Mouse (Mus musculus) lung, embryonic 15.5 days (tissue): Measurements from ENCODE around the gene Cask. TPM values are rescaled to one million over a fixed set of nuclear protein-coding genes. Genes with fewer than 3 reads are reported as not detected.

Source experiments
- ATAC-seq: fragments of 200-750 bp; cut with Nextera tagmentation; 2 replicates; pipeline ENCODE4 v1.8.0; 2017; ENCODE audit warnings: moderate number of reproducible peaks, borderline replicate concordance; ENCODE audit not compliant: low FRiP score, low TSS enrichment; ENCODE audit errors: extremely low read depth
- H3K27ac ChIP-seq: fragments of 300-500 bp; sonication (generic); 2 replicates; pipeline ENCODE4 v1.5.1; 2015; ENCODE audit warnings: moderate library complexity, mild to moderate bottlenecking, inconsistent platforms
- H3K27me3 ChIP-seq: fragments of 300-500 bp; sonication (generic); 2 replicates; pipeline ENCODE4 v1.6.1; 2015; ENCODE audit warnings: inconsistent platforms
- H3K36me3 ChIP-seq: fragments of 300-500 bp; sonication (generic); 2 replicates; pipeline ENCODE4 v1.6.1; 2015; ENCODE audit warnings: inconsistent platforms
- H3K4me1 ChIP-seq: fragments of 300-500 bp; sonication (generic); 2 replicates; pipeline ENCODE4 v1.6.1; 2015; ENCODE audit warnings: inconsistent platforms
- H3K4me2 ChIP-seq: fragments of 300-500 bp; sonication (generic); 2 replicates; pipeline ENCODE4 v1.6.1; 2015; ENCODE audit warnings: inconsistent platforms, mild to moderate bottlenecking, moderate library complexity
- H3K4me3 ChIP-seq: fragments of 300-500 bp; sonication (generic); 2 replicates; pipeline ENCODE4 v1.5.1; 2015; ENCODE audit warnings: mild to moderate bottlenecking, inconsistent platforms
- H3K9ac ChIP-seq: fragments of 300-500 bp; sonication (generic); 2 replicates; pipeline ENCODE4 v1.6.1; 2015; ENCODE audit warnings: inconsistent platforms
- H3K9me3 ChIP-seq: fragments of 300-500 bp; sonication (generic); 2 replicates; pipeline ENCODE4 v1.6.1; 2016; ENCODE audit warnings: inconsistent platforms
- WGBS: fragments of 180-500 bp; shearing (Covaris S2); methylation state at CpG from one replicate; pipeline ENCODE4 v1.1.7; 2015; 5-methylcytosine and 5-hydroxymethylcytosine counted together
- polyA plus RNA-seq: library from polyadenylated mRNA; unstranded; fragments of >200 nt; fragmentation: Nextera tagmentation; extraction: Ambion mirVana; gene quantifications from 2 replicates; pipeline ENCODE4 v1.2.1, GENCODE M21; 2015

Gene Cask
- 11.6 and 11.9 TPM in 2 replicates for polyA plus RNA-seq

GRCm38 (mm10) chrX:13851285-13851684 lies at the start of gene Cask:
Gene Cask, minus strand, starts transcription at chrX:13851367.
- Histone ChIP-seq H3K4me2 (no peak within 1 kb of the TSS), H3K36me3 (no peaks in the 10 kb centered on the region), H3K4me1 (no peaks in the 10 kb centered on the region), H3K9me3 (no peaks in the 10 kb centered on the region), H3K27ac (no peak within 1 kb of the TSS), H3K27me3 (no peaks in the 10 kb centered on the region), H3K4me3 (no peak within 1 kb of the TSS), H3K9ac (no peak within 1 kb of the TSS)
- ATAC-seq = no peak
- 18% methylated on average over 4 of the region's 4 CpGs for WGBS

DNA sequence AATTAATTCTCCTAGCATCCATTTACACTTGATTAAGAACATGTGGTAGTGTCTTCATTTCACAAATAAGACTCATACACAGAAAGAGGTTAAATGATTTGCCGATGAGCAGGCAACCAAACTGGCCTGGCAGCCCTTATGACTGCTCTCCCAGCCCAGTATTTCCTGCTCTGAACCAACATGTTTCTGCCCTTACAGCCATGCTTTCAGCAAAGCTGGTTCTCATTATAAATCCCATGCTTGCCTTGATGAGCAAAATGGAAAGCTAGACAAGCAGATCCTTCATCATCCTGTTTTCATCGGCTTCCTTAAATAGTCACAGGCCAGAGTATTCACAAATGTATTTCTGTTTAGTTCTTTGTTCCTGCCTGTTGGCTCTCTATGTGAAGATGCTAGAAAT lies 38.8 kb upstream of the Cask start:
- Histone ChIP-seq H3K4me2 (no peak overlapping the region), H3K27me3 (no peaks in the 10 kb centered on the region), H3K9ac (no peak overlapping the region), H3K4me1 (no peaks in the 10 kb centered on the region), H3K36me3 (no peaks in the 10 kb centered on the region), H3K4me3 (no peak overlapping the region), H3K9me3 (no peaks in the 10 kb centered on the region), H3K27ac (no peak overlapping the region)
- no peak for ATAC-seq
- 83% methylated on average over 2 of the region's 2 CpGs for WGBS

- no peak for ATAC-seq
- Histone ChIP-seq H3K27me3 (no peaks in the 10 kb centered on the region), H3K9ac (no peak overlapping the region), H3K4me1 (no peaks in the 10 kb centered on the region), H3K9me3 (no peaks in the 10 kb centered on the region), H3K4me2 (no peak overlapping the region), H3K4me3 (no peak overlapping the region), H3K36me3 (no peaks in the 10 kb centered on the region), H3K27ac (no peak overlapping the region)
- WGBS = 61% methylated on average over 1 of the region's 1 CpGs
Observed at GRCm38 (mm10) chrX:13884348-13884747, 33.2 kb upstream of the Cask start.

DNA sequence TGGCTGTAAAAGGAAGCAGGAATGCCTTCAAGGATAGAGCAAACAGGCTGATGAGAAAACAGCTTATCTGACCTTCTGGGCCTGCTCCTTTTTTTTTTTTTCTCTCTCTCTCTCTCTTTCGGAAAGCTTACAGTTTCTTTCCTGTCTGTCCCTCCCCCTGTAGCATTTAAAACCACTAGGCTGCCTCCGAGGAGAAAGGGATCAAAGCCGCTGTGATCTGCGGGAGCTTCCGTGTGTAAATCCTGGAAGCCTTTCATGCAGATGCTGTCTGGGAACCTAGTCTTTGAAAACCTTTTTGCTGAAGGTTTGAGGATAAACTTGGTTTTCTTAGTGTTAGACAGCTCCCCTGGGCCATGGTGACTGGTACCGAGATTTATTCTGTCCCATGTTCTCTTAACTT lies 30.8 kb upstream of the Cask start:
- H3K4me2 ChIP-seq = no peak overlapping the region
- no peak overlapping the region for H3K27ac ChIP-seq
- no peak overlapping the region for H3K9ac ChIP-seq
- no peaks in the 10 kb centered on the region for H3K36me3 ChIP-seq
- H3K9me3 ChIP-seq = no peaks in the 10 kb centered on the region
- no peaks in the 10 kb centered on the region for H3K27me3 ChIP-seq
- WGBS = 19% methylated on average over 6 of the region's 6 CpGs
- H3K4me3 ChIP-seq = no peak overlapping the region
- H3K4me1 ChIP-seq = no peaks in the 10 kb centered on the region
- no peak for ATAC-seq

DNA sequence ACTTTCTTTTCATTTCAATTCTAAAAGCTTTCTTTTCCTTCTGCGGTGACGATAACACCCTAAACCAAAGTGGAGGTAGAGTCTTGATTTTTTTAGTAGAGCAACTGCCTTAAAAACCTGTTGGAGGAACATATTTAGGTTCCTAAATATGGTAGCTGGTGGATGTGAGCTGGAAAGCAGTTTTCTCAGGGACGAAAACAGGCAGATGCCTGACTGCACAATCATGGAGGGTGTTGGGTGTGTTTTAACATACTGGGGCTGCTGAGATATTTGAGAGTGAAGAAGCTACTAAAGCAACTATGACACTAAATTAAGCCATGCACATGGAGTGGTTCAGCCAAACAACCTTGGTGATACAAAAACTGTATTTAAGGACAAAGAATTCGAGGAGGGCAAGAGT lies 9.0 kb upstream of the Cask start:
- no peak overlapping the region for H3K4me2 ChIP-seq
- no peaks in the 10 kb centered on the region for H3K9me3 ChIP-seq
- no peaks in the 10 kb centered on the region for H3K27me3 ChIP-seq
- H3K4me3 ChIP-seq = no peak overlapping the region
- no peak overlapping the region for H3K9ac ChIP-seq
- no peaks in the 10 kb centered on the region for H3K36me3 ChIP-seq
- H3K4me1 ChIP-seq = no peaks in the 10 kb centered on the region
- no peak overlapping the region for H3K27ac ChIP-seq
- no peak for ATAC-seq
- 76% methylated on average over 4 of the region's 4 CpGs for WGBS

DNA sequence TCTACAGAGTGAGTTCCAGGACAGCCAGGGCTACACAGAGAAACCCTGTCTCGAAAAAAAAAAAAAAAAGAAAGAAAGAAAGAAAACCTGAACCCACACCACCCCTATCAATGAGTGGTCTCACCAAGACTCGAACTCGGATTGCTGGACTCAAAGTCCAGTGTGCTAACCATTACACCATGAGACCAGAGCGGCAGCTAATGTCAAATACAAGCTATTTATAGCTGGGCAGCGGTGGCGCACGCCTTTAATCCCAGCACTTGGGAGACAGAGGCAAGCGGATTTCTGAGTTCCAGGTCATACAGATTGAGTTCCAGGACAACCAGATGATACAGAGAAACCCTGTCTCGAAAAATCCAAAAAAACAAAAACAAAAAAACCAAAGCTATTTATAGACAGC lies 7.9 kb upstream of the Cask start:
- H3K27ac ChIP-seq = no peak overlapping the region
- no peak for ATAC-seq
- no peak overlapping the region for H3K4me2 ChIP-seq
- no peaks in the 10 kb centered on the region for H3K27me3 ChIP-seq
- H3K36me3 ChIP-seq = no peaks in the 10 kb centered on the region
- no peak overlapping the region for H3K4me3 ChIP-seq
- WGBS = 88% methylated on average over 8 of the region's 9 CpGs
- no peaks in the 10 kb centered on the region for H3K4me1 ChIP-seq
- no peaks in the 10 kb centered on the region for H3K9me3 ChIP-seq
- no peak overlapping the region for H3K9ac ChIP-seq

DNA sequence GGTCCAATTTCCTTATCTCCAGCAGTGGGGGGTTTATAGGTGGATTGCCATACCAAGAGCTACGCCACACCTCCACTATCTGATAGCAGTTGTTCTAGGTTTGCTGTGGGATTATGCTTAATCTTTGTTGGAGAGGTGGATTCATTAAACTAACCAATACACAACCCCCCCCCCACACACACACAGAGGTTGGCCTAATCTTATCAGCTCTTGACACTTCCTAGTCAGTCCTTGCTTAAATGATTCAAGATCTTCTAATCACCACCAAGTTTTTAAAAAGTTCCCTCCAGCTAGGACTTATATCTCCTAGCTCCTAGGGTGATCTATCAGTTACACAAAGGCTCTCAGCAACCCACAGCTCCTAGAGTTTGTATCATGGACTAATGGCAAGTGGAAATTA lies 2.7 kb downstream of the Cask start:
- Histone ChIP-seq H3K36me3 (no peaks in the 10 kb centered on the region), H3K4me3 (no peak overlapping the region), H3K27ac (no peak overlapping the region), H3K27me3 (no peaks in the 10 kb centered on the region), H3K4me2 (no peak overlapping the region), H3K9ac (no peak overlapping the region), H3K9me3 (no peaks in the 10 kb centered on the region), H3K4me1 (no peaks in the 10 kb centered on the region)
- no peak for ATAC-seq
- 73% methylated on average over 1 of the region's 1 CpGs for WGBS

DNA sequence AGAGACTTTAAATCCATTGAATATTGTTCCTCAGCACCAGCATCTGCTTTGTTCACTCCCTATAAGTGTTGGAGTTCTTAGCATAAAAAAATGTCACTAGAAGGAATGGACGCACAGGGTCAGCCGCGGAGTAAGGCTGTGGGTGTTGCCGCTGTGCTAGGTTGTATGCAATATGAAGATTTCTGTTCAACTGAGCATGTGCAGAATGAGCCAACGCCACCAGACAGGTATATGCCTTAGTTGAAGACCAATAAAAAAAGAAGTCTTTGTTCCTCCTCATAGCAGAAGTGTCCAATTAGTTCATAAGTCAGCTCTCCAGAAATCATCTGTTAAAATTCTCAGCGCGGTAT lies 3.7 kb downstream of the Cask start:
- Histone ChIP-seq H3K4me2 (peak overlapping the region; percentile 56), H3K9ac (peak overlapping the region; percentile 42; the same call in 1 of the 2 replicates), H3K36me3 (no peaks in the 10 kb centered on the region), H3K4me1 (no peaks in the 10 kb centered on the region), H3K27me3 (no peaks in the 10 kb centered on the region), H3K4me3 (peak overlapping the region; percentile 60), H3K27ac (peak overlapping the region; percentile 89), H3K9me3 (no peaks in the 10 kb centered on the region)
- WGBS = 21% methylated on average over 7 of the region's 7 CpGs
- no peak for ATAC-seq

DNA sequence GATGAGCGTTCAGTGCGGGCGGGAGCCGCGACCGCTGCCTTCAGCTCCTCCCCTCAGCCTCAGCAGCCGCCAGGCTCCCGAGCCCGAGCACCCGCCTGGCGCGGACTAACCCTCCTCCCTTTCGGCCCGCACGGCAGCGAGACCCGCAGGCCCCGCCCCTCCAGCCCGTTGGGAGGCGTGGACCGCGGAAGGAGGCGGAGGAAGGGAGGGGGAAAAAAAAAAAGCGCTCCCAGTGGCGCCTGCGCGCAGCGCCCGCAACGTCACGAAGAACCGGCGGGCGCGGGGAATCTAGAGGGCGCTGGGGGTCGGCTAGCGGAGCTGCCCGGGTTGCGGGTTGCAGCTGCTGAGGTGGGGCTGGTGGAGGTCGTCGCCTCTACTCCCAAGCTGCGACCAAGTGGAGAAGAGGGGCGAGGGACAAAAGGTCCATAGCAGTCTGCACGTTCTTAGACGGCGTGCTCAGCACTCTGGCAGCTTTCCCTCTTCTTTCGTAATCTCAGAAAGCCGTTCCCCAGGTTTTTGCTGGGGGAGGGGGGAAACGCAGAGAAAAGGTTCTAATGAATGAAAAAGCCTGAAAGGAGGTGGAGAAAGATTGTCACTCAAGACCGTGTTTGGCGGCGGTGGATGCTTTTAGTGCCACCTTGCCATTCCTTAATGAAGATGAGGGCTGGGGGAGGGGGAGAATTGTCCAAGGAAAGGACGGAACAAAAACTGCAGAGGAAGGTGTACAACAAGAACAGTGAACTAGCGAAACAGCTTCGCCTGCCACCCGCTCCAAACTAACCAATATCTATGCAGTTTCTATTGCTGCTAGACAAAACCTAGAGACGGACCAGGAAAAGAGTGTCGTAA lies 4.3 kb downstream of the Cask start:
- Histone ChIP-seq H3K4me1 (no peaks in the 10 kb centered on the region), H3K27me3 (no peaks in the 10 kb centered on the region), H3K9me3 (no peaks in the 10 kb centered on the region), H3K27ac (peak overlapping the region; percentile 89), H3K4me3 (peak overlapping the region; percentile 60), H3K9ac (peak overlapping the region; percentile 64), H3K4me2 (peak overlapping the region; percentile 56), H3K36me3 (no peaks in the 10 kb centered on the region)
- WGBS = 20% methylated on average over 38 of the region's 59 CpGs
- ATAC-seq = peak; percentile 95

DNA sequence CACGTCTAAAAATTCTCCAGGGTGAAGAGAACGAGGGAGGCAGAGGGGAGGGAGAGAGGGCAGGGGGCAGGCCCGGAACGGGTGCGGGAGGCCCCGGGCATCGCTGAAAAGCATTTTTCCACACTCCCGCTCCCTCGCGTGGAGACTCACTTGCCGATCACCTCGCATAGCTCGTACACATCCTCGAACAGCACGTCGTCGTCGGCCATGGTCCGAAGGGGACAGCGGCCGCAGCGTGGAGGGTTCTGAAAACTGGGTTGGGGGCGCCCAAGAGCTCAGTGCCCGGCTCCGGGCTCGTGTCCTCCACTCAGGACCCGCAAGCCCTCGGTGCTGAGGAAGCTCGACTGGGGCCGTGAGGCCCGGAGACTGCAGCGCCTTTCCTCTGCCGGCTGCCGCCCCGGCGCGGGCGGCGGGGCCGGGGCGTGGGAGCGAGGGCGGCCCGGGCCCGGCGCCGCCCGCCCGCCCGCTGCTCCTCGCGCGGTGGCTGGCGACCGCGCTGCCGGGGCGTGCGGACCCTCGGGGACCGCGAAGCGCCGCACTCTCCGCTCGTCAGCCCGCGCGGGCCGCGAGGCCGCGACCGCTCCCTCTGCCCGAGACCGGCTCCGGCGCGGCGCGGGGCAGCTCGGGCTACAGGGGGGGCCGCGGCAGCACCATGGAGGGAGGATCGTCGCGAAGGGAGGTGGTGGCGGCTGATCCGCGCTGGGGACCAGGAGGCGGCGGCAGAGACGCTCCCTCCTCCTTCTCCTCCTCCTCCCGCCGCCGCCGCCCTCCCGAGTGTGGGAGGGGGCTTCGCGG lies 5.1 kb downstream of the Cask start:
- 20% methylated on average over 48 of the region's 100 CpGs for WGBS
- H3K4me1 ChIP-seq = no peaks in the 10 kb centered on the region
- peak overlapping the region; percentile 50 for H3K4me2 ChIP-seq
- no peaks in the 10 kb centered on the region for H3K27me3 ChIP-seq
- peak overlapping the region; percentile 89 for H3K27ac ChIP-seq
- H3K9ac ChIP-seq = peak overlapping the region; percentile 64
- peak overlapping the region; percentile 60 for H3K4me3 ChIP-seq
- ATAC-seq = peak; percentile 63
- H3K9me3 ChIP-seq = no peaks in the 10 kb centered on the region
- H3K36me3 ChIP-seq = no peaks in the 10 kb centered on the region

- H3K4me3 ChIP-seq = peak overlapping the region; percentile 60
- H3K9me3 ChIP-seq = no peaks in the 10 kb centered on the region
- WGBS = 13% methylated on average over 22 of the region's 22 CpGs
- peak overlapping the region; percentile 89 for H3K27ac ChIP-seq
- H3K27me3 ChIP-seq = no peaks in the 10 kb centered on the region
- H3K4me2 ChIP-seq = peak overlapping the region; percentile 50
- ATAC-seq = no peak
- H3K4me1 ChIP-seq = no peaks in the 10 kb centered on the region
- H3K36me3 ChIP-seq = no peaks in the 10 kb centered on the region
- peak overlapping the region; percentile 64 for H3K9ac ChIP-seq
Observed at GRCm38 (mm10) chrX:13845141-13845857, 5.9 kb downstream of the Cask start.

GRCm38 (mm10) chrX:13822792-13823191 lies 28.4 kb downstream of the Cask start:
- H3K4me1 ChIP-seq = no peaks in the 10 kb centered on the region
- no peak overlapping the region for H3K9ac ChIP-seq
- no peaks in the 10 kb centered on the region for H3K27me3 ChIP-seq
- no peak overlapping the region for H3K27ac ChIP-seq
- H3K4me3 ChIP-seq = no peak overlapping the region
- ATAC-seq = no peak
- H3K36me3 ChIP-seq = no peaks in the 10 kb centered on the region
- H3K9me3 ChIP-seq = no peaks in the 10 kb centered on the region
- WGBS = 75% methylated on average over 1 of the region's 1 CpGs
- no peak overlapping the region for H3K4me2 ChIP-seq
